Mouse (Mus musculus) brown adipose tissue, adult 24 weeks (tissue): Measurements from ENCODE around the gene H2afv. TPM values are rescaled to one million over a fixed set of nuclear protein-coding genes. Genes with fewer than 3 reads are reported as not detected.
A peak's percentile ranks its signal among the peaks of the same experiment; 100 is the strongest.
"Not testable (repeated sequence)": the region's sequence is repeated elsewhere in the genome, so short reads cannot be mapped to it uniquely, and the experiment has no call there.

ENCODE experiments used
- H3K27ac ChIP-seq: fragments of 200-500 bp; replicated peaks from 2 replicates; pipeline ENCODE4 v1.5.1; 2012; ENCODE audit warnings: low read depth, mild to moderate bottlenecking, low read length
- H3K4me1 ChIP-seq: fragments of 200-500 bp; 2 replicates; pipeline ENCODE4 v1.6.1; 2012; ENCODE audit warnings: low read length, mixed read lengths; ENCODE audit not compliant: control insufficient read depth, insufficient read depth, insufficient read length
- H3K4me3 ChIP-seq: fragments of 200-500 bp; 2 replicates; pipeline ENCODE4 v1.5.1; 2012; ENCODE audit warnings: low read depth, mild to moderate bottlenecking, low read length, moderate library complexity; ENCODE audit not compliant: insufficient read depth
- polyA plus RNA-seq: library from polyadenylated mRNA; stranded (reverse); fragments of >200 nt; gene quantifications from 2 replicates; pipeline ENCODE4 v1.2.4, GENCODE M21; 2012; ENCODE audit not compliant: missing spikeins, insufficient read depth, insufficient read length

The H2afv gene
- polyA plus RNA-seq, 1 experiment = 66.3 TPM

- Histone ChIP-seq H3K4me3 (peak within 1 kb of the TSS; percentile 98), H3K27ac (peak within 1 kb of the TSS; percentile 97), H3K4me1 (peaks cover 7% of the 10 kb centered on the region; the same call in 1 of the 2 replicates)
Measured at GRCm38 (mm10) chr11:6475867-6476484, 31.7 kb upstream of the H2afv start, which contains the start of gene Purb. Gene Purb (minus strand): TSS chr11:6475917.

- H3K4me3 ChIP-seq = peak overlapping the region; percentile 98
- H3K27ac ChIP-seq = peak overlapping the region; percentile 89
- H3K4me1 ChIP-seq = peaks cover 12% of the 10 kb centered on the region; the same call in 1 of the 2 replicates
Measured at GRCm38 (mm10) chr11:6474874-6475731, 30.9 kb upstream of the H2afv start.

- Histone ChIP-seq H3K4me1 (peaks cover 14% of the 10 kb centered on the region), H3K4me3 (peak overlapping the region; percentile 98), H3K27ac (no peak overlapping the region)
Measured at GRCm38 (mm10) chr11:6474381-6474780, 30.1 kb upstream of the H2afv start.

GRCm38 (mm10) chr11:6472076-6472475 lies 27.8 kb upstream of the H2afv start:
- Histone ChIP-seq H3K4me3 (peak overlapping the region; percentile 32; the same call in 1 of the 2 replicates), H3K4me1 (peaks cover 14% of the 10 kb centered on the region), H3K27ac (no peak overlapping the region)

GRCm38 (mm10) chr11:6471493-6471892 lies 27.2 kb upstream of the H2afv start:
- no peak overlapping the region for H3K27ac ChIP-seq
- no peak overlapping the region for H3K4me3 ChIP-seq

GRCm38 (mm10) chr11:6471054-6471453 lies 26.8 kb upstream of the H2afv start:
- Histone ChIP-seq H3K4me1 (peaks cover 14% of the 10 kb centered on the region), H3K4me3 (peak overlapping the region; percentile 5; the same call in 1 of the 2 replicates), H3K27ac (no peak overlapping the region)

More at GRCm38 (mm10) chr11:6471493-6471892, 27.2 kb upstream of the H2afv start:
- H3K4me1 ChIP-seq = peaks cover 14% of the 10 kb centered on the region

- H3K4me1 ChIP-seq = peaks cover 10% of the 10 kb centered on the region
- H3K4me3 ChIP-seq = no peak overlapping the region
- H3K27ac ChIP-seq = no peak overlapping the region
Measured at GRCm38 (mm10) chr11:6468541-6468940, 24.3 kb upstream of the H2afv start.

- Histone ChIP-seq H3K4me1 (peaks cover 2% of the 10 kb centered on the region; the same call in 1 of the 2 replicates), H3K27ac (no peak overlapping the region), H3K4me3 (no peak overlapping the region)
Measured at GRCm38 (mm10) chr11:6465122-6465521, 20.9 kb upstream of the H2afv start.

- no peaks in the 10 kb centered on the region; the same call in 1 of the 2 replicates for H3K4me1 ChIP-seq
- no peak overlapping the region for H3K4me3 ChIP-seq
- no peak overlapping the region for H3K27ac ChIP-seq
Measured at GRCm38 (mm10) chr11:6463159-6463837, 19.1 kb upstream of the H2afv start.

GRCm38 (mm10) chr11:6456083-6456482 lies 11.8 kb upstream of the H2afv start:
- Histone ChIP-seq H3K4me3 (no peak overlapping the region), H3K4me1 (no peaks in the 10 kb centered on the region), H3K27ac (no peak overlapping the region)

- not testable (repeated sequence) for H3K4me1 ChIP-seq, H3K27ac ChIP-seq, H3K4me3 ChIP-seq
Measured at GRCm38 (mm10) chr11:6448155-6448554, 3.9 kb upstream of the H2afv start.

GRCm38 (mm10) chr11:6447493-6447892 lies 3.2 kb upstream of the H2afv start:
- Histone ChIP-seq H3K4me3 (no peak overlapping the region), H3K27ac (no peak overlapping the region), H3K4me1 (no peaks in the 10 kb centered on the region; the same call in 1 of the 2 replicates)

GRCm38 (mm10) chr11:6445951-6446350 lies 1.7 kb upstream of the H2afv start:
- Histone ChIP-seq H3K4me3 (no peak overlapping the region), H3K4me1 (no peaks in the 10 kb centered on the region; the same call in 1 of the 2 replicates), H3K27ac (no peak overlapping the region)

- Histone ChIP-seq H3K4me3 (no peak overlapping the region), H3K27ac (no peak overlapping the region), H3K4me1 (no peaks in the 10 kb centered on the region; the same call in 1 of the 2 replicates)
Measured at GRCm38 (mm10) chr11:6445441-6445840, 1.2 kb upstream of the H2afv start.

GRCm38 (mm10) chr11:6443727-6444076 lies 541 bp downstream of the H2afv start:
- Histone ChIP-seq H3K4me1 (no peaks in the 10 kb centered on the region; the same call in 1 of the 2 replicates), H3K4me3 (peak overlapping the region; percentile 84), H3K27ac (peak overlapping the region; percentile 32)
